Mouse (Mus musculus): ENCODE measurements at regions not wholly inside any gene's neighbourhood (a gene's known extent, or its start where the extent isn't known, plus 50 kb on each side); places are given as distances from the start of the nearest gene placed in this dataset.

DNA sequence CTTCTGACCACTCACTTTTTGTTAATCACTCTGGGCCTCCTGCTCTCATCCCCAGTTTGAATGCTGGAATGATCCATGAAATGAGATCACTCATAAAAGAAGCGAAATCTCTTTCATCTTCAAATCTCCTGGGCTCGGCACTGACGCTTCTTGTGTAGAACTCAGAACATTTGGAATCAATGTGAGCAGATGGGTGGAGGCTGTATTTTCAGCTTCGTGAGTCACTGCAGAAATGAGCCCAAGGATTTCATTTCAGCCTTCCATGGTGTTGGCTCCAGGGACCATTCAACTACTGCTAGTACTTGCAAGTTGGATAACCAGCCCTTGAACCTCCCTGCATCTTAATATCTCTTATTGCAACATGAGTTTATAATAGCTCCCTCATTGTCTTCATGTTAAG, 1258.5 kb upstream of the Lrrc6 start:
- no peak for DNase-seq (ENCODE audit: extremely low spot score in 1 of 2, low spot score in 1 of 2)

DNA sequence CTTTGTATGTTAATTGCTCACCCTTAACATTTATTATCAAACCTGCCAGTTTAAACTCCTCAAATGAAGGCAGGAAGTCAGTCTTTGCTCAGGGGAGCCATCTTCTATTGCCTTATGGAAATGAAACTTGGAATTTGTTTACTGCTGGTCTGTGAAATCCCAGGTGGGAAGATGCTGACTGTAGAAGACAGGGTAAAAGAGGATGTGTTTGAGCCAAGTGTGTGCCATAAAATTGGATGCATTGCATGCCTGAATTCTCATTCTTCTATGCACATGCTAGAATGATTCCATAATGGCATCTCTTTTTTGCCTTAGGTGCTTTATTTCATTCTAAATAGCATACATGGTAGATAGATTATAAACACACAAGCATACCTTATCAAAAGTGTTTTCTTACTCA, 1249.9 kb upstream of the Lrrc6 start:
- no peak for DNase-seq (ENCODE audit: extremely low spot score in 1 of 2, low spot score in 1 of 2)

DNA sequence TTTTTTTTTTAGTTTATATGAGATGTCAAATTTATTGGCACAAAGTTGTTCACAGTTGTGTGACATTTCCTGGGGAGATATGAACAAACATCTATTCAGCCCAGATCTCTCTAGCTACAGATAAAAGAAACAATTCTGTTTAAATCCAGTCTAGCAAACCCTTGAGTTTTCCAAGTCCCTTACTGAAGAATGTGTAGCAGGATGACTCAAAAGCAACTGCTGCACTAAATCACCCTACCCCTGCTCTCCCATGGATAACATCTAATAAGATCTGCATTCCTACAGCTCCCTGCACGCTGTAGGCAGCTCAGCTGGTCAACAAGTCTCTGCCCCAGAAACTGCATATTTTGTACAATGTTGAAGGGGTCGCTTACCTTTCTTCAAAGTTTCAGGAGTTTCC, 1242.6 kb upstream of the Lrrc6 start:
- no peak for DNase-seq (ENCODE audit: extremely low spot score in 1 of 2, low spot score in 1 of 2)

DNA sequence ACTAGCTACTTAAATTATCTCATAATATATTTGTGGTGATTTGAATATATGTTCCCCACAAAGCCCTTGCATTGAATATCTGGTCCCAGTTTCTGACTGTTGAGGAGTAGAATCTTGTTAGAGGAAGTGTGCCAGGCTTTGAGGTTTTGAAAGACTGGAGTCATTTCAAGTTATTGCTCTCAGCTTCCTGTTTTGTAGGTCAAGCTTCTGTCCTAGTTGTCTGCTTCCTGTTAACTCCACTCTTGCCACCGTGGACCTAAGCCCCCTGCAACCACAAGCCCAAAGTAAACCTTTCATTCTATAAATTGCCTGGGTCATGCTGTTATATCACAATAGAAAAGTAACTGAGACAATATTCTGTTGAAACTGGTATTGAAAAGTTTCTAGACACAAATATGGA, 1232.3 kb upstream of the Lrrc6 start:
- no peak for DNase-seq (ENCODE audit: extremely low spot score in 1 of 2, low spot score in 1 of 2)

DNA sequence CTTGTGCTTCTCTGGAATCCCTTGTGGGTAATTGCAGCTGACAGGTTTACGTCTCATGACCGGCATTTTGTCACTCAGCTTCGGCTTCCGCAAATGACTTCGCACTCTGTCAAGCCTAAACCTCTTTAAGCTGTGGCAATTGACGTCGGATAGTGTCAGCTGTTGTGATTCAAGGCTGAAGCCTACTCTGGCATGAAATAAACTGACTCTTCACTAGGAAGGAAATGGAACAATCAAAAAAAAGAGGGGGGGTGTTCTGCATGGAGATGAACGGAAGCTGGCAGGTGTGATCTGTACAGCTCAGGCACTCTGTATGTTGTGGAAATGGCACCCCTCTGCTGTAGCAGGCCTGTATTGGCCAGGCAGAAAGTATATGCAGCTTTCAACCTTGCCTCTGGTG, 1228.8 kb upstream of the Lrrc6 start:
- no peak for DNase-seq (ENCODE audit: extremely low spot score in 1 of 2, low spot score in 1 of 2)

DNA sequence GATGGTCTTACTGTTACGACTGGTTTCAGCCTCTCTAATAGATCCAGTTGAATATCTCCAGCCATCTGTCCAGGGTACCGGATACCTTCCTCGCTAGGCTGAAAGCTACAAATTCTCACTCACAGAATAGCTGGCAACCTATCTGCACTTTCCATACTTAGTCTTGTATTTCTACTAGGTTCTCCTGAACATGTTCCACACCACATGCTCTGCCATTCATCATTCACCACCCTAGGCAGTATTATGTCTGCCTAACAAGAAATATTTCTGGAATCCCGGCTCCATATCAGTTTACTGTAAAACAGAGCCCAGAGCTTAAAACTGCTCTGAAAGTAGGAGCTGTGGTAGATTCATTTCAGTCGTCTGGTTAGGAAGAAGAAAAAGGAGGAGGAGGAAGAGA, 1224.5 kb upstream of the Lrrc6 start:
- no peak for DNase-seq (ENCODE audit: extremely low spot score in 1 of 2, low spot score in 1 of 2)

DNA sequence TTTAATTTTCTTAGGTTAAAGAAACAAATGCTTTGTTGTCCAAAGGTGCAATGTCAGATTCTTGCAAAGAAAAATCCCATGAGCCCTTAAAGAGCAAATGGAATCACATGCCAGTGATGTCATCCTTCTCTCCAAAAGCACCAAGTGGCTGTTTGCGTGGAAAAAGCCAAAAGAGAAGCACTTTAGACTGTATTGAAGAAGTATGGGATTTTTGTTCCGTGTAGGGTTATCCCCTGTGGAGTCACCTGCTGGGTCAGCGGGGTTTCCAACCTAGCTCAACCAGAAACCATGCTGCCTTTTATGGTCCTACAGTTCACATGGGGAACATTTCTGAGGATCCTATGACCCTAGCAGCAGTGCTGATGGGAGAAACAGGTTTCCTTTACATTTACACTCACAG, 1213.5 kb upstream of the Lrrc6 start:
- no peak for DNase-seq (ENCODE audit: extremely low spot score in 1 of 2, low spot score in 1 of 2)

DNA sequence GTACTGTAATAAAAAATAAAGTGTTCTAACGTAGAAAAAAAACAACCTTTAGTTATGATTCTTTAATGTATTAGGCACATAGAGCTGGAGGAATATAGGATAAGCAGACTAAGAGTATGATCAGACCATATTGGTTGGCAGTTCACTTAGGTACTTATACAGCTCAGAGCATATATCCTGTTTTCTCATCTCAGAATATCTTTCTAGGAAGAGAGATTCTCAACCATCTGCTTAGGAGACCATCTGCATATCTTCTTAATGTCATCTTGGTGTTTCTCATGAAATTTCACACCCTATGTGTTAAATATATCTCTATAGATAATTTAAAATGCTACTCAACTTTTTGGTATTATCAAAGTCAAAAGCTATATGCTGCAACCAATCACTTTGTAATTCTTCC, 1185.4 kb upstream of the Lrrc6 start:
- no peak for DNase-seq (ENCODE audit: extremely low spot score in 1 of 2, low spot score in 1 of 2)

DNA sequence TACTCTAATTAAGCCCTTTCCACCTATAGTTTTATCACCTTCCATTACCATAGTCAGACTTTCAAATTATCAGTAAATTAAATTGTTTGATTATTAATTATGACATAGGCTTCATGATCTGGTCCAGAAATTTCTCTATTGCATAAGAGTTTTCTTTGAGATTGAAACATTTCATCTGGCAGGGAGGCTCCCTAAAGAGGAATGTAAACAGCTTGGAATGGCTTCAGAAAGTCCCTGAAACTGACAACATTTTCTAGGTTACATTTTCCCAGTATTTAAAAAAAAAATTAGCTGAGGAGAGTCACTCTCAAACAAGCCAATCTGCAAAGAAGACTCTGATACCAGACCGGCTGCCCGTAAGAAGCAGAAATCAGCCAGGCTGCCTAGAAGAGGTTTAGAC, 1172.6 kb upstream of the Lrrc6 start:
- DNase-seq (ENCODE audit: extremely low spot score in 1 of 2, low spot score in 1 of 2), result no peak

DNA sequence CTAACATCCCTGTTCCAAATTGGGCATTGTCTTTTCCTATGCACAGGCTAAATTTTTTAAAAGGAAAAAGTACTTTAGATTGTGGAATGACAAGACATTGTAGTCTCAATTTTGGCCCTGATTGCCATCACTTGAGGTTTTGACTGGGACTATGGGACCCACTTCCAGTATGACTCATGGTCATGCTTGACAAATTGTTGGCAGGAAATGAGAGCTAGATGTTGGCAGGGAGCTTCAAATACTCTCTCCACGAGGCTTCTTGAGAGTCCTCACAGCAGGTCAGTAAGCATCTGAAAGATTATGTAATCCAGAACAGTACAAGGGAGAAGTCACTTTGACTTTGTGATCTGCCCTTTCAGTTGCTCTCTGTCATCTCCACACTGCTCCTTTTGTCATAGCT, 1135.4 kb upstream of the Lrrc6 start:
- no peak for DNase-seq (ENCODE audit: extremely low spot score in 1 of 2, low spot score in 1 of 2)

DNA sequence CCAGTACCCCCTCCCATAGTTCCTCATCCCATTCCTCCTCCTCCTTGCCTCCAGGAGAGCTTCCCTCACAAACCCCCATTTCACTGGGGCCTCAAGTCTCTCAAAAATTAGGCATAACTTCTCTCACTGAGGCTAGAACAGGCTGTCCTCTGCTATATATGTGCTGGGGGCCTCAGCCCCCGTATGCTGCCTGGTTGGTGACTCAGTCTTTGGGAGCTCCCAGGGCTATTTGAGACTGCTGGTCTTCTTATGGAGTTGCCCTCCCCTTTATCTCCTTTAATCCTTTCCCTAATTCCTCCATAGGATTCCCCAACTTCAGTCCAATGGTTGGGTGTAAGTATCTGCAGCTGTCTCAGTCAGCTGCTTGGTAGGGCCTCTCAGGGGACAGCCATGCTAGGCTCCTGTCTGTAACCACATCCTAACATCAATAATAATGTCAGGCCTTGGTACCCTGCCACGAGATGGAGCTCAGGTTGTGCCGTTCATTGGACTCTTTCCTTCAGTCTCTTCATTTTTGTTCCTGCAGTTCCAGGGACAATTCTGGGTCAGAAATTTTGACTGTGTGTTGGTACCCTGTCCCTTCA, 1126.1 kb upstream of the Lrrc6 start:
- no peak for DNase-seq (ENCODE audit: extremely low spot score in 1 of 2, low spot score in 1 of 2)

DNA sequence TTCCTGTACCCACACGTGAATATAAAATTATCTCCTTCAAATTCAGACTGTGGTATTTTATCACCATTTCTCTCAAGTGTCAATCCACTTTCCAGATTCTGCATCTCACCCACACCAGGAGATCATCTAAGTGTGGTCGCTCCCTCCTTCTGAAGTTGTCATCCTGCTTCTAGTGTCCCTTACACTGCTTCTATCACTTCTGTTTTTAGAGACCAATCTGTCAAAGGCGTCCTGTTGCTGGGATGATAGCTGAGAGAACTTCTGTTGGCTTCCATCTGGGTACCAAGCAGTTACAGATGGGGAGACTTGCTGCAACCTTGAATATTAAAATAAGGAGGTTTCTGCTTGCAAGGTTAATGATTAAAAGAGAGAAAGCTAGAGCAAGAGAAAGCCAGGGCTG, 1111.2 kb upstream of the Lrrc6 start:
- no peak for DNase-seq (ENCODE audit: extremely low spot score in 1 of 2, low spot score in 1 of 2)

DNA sequence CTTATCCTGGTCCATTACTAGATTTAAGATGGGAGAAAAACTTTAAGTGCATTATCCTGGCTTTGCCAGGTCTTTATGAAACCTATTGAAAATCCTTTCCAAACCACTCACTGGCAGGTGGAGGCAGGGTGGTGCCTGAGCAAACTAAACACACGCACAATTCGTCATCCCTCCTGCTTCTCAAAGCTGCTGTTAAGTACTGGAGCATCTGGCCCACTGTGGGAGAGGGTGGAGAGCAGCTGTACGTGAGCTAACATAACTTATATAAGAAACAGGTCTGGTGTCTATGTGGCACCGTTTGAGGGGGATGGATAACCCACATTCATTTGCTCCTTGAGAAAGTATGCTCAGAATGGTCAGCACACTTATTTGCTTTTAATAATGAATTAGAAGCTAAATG, 1097.7 kb upstream of the Lrrc6 start:
- DNase-seq (ENCODE audit: extremely low spot score in 1 of 2, low spot score in 1 of 2), result no peak

DNA sequence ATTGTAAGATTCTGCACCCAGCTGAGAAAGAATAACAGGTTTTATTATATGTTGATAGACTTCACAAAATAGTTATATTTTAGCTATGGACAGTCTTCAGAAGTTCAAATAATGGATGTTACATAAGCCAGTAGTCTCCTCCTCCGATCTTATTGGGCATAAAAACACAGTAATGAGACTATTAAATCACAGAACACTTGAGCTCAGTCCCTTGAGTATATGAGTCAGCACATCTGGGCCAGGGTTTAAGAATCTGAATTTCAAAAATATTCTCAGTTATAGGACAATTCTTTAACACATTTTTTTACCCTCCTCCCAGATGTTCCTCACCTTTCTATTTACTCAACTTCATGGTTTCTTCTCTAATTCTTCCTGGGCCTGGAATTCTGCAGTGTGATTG, 1075.9 kb upstream of the Lrrc6 start:
- DNase-seq (ENCODE audit: extremely low spot score in 1 of 2, low spot score in 1 of 2), result no peak

DNA sequence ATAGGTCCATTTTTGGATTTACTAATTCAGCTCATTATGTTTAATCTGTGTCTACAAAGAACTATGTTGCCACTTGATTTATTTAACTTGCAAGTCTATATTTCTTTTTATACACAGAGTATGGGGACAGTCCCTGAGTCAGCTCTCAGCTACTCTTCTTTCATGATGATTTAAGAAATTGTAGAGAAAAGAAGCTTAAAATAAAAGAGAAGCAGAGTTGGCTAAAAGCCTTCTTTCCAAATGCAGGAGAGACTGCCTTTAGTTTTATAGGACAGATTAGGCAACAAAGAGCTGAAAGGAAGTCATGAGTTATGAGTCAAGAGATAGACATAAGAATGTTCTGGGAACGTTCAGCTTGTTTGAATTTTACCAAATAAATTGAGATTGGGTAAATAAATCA, 1070.9 kb upstream of the Lrrc6 start:
- DNase-seq (ENCODE audit: extremely low spot score in 1 of 2, low spot score in 1 of 2), result no peak

DNA sequence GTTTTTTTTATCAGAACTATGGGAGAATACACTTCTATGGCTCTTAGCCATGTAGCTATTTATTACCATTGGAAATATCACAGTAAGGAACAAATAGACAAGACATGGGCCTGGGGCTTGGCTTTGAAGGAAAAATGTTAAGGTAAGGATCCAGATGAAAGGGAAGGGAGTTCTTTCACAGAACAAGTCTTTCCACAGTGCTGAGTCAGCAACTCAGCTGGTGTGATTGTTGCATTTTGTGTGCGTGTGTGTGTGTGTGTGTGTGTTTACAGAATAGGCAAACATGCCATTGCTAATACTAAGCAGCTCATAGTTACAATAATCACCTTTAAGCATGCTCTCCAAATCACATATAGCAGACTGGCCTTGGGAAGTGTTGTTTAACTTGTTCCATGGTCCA, 1056.6 kb upstream of the Lrrc6 start:
- no peak for DNase-seq (ENCODE audit: extremely low spot score in 1 of 2, low spot score in 1 of 2)

DNA sequence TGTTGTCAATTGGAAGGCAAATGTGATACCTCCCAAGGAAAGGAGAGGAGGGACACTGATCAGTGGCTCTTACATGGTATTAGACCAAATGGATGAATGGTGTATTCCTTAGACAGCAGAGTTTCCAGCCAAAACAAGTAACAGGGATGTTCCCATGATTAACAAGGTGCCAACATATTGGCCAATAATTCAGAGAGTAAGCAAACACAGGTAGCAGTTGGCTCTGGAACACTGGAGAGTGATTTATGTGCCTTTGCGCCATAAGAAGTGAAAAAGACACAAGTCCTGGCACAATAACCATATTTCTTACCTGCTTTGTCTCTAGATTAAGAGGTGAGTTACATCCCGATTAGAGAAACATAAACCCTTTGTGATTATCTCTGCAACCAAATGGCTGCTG, 1051.2 kb upstream of the Lrrc6 start:
- no peak for DNase-seq (ENCODE audit: extremely low spot score in 1 of 2, low spot score in 1 of 2)

DNA sequence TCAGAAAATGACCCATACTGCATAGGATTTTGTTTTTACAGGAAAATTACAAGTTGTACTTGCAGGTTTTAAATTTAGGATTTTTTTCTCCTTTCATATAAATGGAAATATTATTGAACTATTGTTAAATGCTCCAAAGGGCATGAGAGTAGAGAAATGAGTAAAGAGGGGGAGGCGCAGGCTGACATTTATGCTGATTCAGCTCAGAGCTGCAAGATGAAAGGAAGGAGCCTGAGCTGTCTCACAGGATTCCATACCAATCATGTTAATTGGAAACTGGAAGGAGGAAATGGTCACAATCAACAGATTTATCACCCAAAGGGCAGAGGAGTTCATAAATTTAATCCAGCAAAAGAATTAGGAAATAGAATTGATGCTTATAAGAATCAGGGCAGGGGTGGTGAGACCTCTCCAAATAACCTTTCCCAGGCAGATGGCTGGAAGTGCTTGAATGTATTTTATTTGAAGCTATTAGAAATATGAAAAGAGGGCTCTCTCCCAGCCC, 1046.2 kb upstream of the Lrrc6 start:
- no peak for DNase-seq (ENCODE audit: extremely low spot score in 1 of 2, low spot score in 1 of 2)

DNA sequence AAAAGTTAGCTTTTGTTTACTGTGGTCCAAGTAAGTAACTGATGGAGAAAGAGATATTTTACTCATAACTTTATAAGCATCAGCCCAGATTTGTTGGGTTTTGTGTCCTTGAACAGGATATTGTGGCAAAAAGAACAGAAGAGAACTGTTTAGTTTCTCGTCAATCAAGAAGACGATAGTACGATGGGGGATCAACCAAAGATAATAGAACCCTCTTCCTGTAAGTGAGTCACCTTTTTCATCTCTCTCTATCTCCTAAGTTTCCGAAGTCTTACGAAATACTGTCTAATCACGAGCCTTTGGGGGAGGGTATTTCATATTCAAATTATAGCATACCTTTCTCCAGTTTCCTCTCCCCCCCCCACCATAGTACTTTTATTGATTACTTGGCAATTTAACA, 1045.0 kb upstream of the Lrrc6 start:
- no peak for DNase-seq (ENCODE audit: extremely low spot score in 1 of 2, low spot score in 1 of 2)

DNA sequence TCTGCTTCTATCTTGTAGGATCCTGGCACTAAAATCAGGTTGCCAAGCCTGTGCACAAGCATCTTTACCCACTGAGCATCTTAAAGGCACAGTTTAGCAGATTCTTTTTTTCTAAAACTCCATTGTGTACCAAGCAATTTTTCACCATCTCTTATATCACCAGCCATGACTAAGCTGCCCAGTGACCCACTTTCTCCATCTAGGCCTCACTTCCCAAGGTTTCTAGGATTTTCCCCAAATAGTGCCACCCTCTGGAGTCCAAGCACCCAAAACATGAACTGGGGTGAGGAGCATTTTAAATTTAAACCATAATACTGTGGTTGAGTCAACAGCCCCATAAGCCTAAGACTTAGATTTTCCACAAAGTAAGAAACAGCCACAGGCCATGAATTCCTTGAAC, 1013.0 kb upstream of the Lrrc6 start:
- DNase-seq (ENCODE audit: extremely low spot score in 1 of 2, low spot score in 1 of 2), result no peak

DNA sequence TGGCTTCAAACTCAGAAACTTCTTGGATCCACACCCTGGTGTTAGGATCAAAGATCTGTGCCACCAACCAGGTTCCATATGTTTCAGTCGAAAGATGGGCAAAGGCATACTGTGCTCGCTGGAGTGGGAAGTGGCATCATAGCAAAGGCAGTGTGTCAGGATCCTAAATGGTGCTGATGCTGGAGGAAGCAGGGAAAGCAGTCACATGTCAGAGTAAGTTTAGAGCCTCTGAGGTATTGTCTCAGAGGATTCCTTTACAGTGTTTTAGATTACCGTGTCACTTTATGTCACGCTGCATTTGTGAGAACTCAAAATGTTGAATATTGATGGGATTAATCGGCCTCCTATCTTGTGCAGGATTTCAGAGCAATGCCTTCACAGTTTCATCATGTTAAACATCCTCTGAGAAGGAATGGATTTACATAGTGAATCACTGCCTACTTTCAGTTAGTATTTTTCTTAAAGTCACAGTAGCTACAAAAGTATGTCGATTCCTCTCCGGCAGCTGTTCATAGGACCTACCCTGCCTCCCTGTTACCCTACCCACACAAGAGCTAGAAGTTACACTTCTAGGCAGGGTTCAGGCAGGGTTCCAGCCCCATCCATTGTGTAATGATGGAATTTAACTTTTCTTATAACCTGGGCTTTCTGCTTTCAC, 994.4 kb upstream of the Lrrc6 start:
- no peak for DNase-seq (ENCODE audit: extremely low spot score in 1 of 2, low spot score in 1 of 2)

DNA sequence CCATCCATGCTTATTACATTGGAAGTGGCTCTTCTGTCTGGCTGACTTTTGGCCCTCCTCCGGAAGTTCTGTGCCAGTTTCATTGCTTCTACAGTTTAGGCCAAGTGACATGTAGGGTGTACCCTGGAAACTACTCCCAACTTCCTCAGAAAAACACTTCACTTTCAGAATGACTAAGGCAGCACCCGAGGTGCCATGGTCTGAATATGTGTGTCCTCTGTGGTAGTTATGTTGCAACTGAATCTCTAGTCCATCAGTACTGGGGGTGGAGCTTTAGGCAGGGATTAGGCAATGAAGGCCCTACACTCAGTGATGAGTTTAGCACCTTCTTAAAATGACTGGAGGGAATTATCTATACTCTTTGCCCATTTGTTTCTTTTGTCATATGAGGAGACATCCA, 981.0 kb upstream of the Lrrc6 start:
- DNase-seq (ENCODE audit: extremely low spot score in 1 of 2, low spot score in 1 of 2), result no peak

DNA sequence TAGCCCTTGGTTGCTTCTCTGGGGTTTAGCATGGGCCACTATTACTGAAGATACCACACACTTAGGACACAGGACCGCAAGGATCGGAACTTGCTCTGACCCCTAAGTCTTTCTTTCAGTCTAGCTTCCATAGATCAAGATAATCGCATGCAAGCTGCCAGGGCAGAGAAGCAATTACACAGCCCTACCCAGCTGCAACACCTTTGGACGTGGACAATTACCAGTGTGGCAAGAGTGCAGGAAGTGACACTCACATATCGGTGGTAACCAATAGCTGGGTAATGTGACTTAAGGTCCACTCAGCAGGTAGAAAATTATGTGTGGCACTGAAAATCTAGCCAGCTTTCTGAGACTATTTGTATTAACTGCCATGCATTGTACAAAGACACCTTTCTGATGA, 973.6 kb upstream of the Lrrc6 start:
- no peak for DNase-seq (ENCODE audit: extremely low spot score in 1 of 2, low spot score in 1 of 2)
